Mouse (Mus musculus) left cerebral cortex, postnatal 36 days (tissue): Measurements from ENCODE around the gene Slc4a1. TPM values are rescaled to one million over a fixed set of nuclear protein-coding genes. Genes with fewer than 3 reads are reported as not detected.
"Not testable (repeated sequence)": the region's sequence is repeated elsewhere in the genome, so short reads cannot be mapped to it uniquely, and the experiment has no call there.

Experiments
- DNase-seq, 2 experiments: peaks; one replicate each; pipeline ENCODE4 v3.0.0; 2021 to 2022; ENCODE audit warnings: low spot score in 2 of 2, mixed read lengths in 1 of 2
- intact Hi-C: fragments of 180-260 bp; cut with DNase I; formaldehyde crosslinking; loops from one replicate; pipeline ENCODE4 v1.15.1; 2025
- total RNA-seq, 2 experiments: library from RNA; stranded (reverse); gene quantifications; 2 replicates each; pipeline ENCODE4 v1.2.3; 2021

Gene Slc4a1
- under 1 TPM; 0.39 to 0.50 TPM for total RNA-seq

DNA sequence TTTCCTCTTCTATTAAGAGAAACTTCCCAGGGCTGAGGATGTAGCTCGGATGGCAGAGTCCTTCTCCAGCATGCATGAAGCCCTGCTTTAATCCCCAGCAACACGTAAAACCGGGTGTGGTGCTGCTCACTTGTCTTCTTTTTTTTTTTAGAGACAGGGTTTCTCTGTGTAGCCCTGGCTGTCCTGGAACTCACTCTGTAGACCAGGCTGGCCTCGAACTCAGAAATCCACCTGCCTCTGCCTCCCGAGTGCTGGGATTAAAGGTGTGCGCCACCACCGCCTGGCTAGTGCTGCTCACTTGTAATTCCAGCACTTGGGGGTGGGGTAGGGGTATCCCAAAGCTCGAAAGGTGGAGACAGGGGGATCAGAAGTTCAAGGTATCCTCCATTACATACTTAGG is at the start of gene Slc4a1:
Gene Slc4a1, minus strand, starts transcription at position 101 of the 400 bp plus-strand sequence.
- intact Hi-C loops, DNase-seq: not testable (repeated sequence)

- DNase-seq = no peak
- intact Hi-C loops = no loop called here
Measured at GRCm38 (mm10) chr11:102415034-102415802, 49.2 kb upstream of the Slc4a1 start.

DNA sequence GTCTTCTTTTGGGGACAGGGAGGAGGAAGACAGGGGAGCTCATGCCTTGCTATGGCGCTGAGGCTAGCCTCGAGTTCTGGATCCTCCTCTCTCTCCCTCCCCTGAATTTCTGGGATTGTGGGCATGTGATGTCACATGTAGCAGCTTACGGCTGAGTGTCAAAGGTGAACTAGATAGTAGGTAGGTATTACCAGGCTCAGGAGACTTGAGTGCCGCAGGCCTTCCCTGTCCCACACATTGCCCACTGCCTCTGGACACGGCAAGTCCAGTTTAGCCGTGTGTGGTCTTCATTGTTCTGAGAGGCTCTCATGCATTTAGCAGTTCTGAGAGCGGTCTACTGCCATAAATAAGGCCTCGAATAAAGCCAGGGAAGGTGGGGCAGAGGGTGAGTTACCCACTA is 47.1 kb upstream of the Slc4a1 start:
- no peak for DNase-seq
- intact Hi-C loops = no loop called here

DNA sequence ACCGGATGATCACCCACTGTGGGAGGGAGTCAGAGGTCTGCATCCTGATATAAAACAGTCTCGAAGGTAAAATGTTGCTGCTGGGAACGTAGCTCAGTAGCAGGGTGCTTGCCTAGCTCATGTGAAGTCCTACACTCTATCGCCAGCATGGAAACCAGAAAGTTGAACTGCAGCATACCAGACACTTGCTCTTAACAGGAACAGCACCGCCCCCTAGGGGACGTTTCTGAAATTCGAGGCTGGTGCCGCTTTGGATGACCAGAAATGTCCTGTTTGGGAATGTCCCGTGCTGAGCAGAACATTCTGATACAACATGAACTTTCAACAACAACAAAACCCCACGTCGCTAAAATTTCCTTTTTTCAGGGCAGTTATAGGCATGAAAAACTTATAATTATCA is 45.7 kb upstream of the Slc4a1 start:
- intact Hi-C loops = no loop called here
- DNase-seq = peak; percentile 69 to 84

DNA sequence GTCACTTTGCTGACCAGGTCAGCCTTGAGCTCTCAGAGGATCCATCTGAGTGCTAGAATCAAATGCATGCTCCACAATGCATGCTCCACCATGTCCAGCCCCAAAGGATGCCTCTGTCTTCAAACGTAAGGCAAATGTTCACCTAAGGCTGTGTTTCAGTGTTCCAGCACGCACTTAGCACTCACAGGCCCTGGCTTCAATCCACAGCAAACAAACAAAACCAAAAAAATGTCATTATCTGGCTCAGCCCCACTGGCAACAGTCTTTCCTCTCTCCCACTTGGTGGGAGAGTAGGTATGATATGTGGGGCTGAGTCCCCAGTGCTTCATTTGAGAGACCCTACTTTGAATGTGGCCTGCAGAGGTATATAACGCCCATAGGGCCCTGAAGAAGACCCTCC is 45.1 kb upstream of the Slc4a1 start:
- no peak for DNase-seq
- intact Hi-C loops = no loop called here

DNA sequence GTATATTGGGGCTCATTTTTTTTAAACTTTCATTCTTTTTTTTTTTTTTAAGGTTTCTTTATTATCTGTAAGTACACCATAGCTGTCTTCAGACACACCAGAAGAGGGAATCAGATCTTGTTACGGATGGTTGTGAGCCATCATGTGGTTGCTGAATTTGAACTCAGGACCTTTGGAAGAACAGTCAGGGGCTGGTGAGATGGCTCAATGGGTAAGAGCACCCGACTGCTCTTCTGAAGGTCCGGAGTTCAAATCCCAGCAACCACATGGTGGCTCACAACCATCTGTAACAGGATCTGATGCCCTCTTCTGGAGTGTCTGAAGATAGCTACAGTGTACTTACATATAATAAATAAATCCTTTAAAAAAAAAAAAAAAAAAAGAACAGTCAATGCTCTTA is 44.3 kb upstream of the Slc4a1 start:
- intact Hi-C loops, DNase-seq: not testable (repeated sequence)

- no peak for DNase-seq
- intact Hi-C loops = loop anchor here (5.0 kb wide), 1 partner anchor 113 kb away; the partner anchor contains the start of gene Atxn7l3
Measured at GRCm38 (mm10) chr11:102409795-102410330, 43.9 kb upstream of the Slc4a1 start.

GRCm38 (mm10) chr11:102408888-102409794 is 43.1 kb upstream of the Slc4a1 start:
- intact Hi-C loops = loop anchor here (1.0 to 5.0 kb wide), 2 partner anchors 93 to 112 kb away; partner anchors contain the start of gene Atxn7l3
- no peak for DNase-seq

DNA sequence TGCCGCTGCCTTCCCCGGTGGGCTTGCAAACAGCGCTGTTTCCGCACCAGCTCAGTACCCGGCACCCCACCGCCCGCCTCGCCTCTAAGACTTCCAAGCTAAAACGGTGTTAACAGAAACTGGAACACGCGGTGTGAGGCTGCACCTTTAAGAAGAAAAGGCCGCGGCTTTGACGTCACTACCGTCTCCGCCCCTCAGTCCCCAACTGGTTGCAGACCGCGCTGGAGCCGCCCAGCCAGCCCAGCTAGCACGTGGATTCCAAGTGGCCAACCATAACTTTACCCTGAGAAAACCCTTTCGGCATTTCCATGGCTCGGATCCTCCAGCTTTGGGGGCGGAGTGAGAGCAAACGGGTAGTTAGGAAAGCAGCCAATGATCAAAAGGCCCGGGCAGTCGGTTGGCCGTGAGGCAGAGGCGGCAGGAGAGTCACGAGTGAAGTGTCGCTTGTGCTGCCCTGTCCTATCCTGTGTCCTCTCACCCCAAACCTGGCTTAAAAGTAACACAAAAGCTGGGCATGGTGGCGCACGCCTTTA is 42.4 kb upstream of the Slc4a1 start:
- intact Hi-C loops = loop anchor here (1.0 to 5.0 kb wide), 2 partner anchors 92 to 111 kb away; partner anchors contain the start of gene Atxn7l3

DNA sequence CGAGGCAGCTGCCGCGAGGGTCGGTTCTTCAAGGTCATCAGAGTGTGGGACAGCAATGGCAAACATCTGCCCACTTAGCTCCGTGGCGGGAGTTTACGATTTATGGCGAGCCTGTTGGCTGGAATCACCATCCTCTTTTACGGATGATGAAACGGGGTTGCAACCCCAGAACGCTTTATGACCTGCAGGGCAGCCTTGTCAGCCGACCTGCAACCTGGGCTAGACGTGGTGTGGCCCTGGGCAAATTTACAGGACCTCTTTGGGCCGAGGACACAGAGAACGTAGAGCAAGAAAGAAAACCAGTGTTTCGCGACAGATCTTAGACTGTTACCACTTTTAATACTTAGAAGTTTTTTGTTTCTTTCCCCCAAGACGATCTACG is 41.8 kb upstream of the Slc4a1 start, which contains the start of gene Slc25a39:
Gene Slc25a39, minus strand, starts transcription at position 113 of the 382 bp plus-strand sequence.
- intact Hi-C loops = loop anchor here (1.0 to 5.0 kb wide), 3 partner anchors 92 to 111 kb away; partner anchors contain the start of gene Atxn7l3
- DNase-seq = no peak

More for the DNA sequence above, 42.4 kb upstream of the Slc4a1 start:
- peak; percentile 96 to 97 for DNase-seq

- DNase-seq = peak; percentile 86 to 92
- intact Hi-C loops = loop anchor here (2.0 to 5.0 kb wide), 2 partner anchors 98 to 110 kb away; partner anchors contain the start of gene Atxn7l3
Measured at GRCm38 (mm10) chr11:102406900-102407833, 41.2 kb upstream of the Slc4a1 start.

- no peak for DNase-seq
- intact Hi-C loops = loop anchor here (2.0 to 5.0 kb wide), 2 partner anchors 98 to 109 kb away; partner anchors contain the start of gene Atxn7l3
Measured at GRCm38 (mm10) chr11:102406401-102406800, 40.4 kb upstream of the Slc4a1 start.

GRCm38 (mm10) chr11:102405544-102406285 is 39.7 kb upstream of the Slc4a1 start:
- no peak for DNase-seq
- intact Hi-C loops = loop anchor here (2.0 to 5.0 kb wide), 2 partner anchors 97 to 108 kb away; partner anchors contain the start of gene Atxn7l3

DNA sequence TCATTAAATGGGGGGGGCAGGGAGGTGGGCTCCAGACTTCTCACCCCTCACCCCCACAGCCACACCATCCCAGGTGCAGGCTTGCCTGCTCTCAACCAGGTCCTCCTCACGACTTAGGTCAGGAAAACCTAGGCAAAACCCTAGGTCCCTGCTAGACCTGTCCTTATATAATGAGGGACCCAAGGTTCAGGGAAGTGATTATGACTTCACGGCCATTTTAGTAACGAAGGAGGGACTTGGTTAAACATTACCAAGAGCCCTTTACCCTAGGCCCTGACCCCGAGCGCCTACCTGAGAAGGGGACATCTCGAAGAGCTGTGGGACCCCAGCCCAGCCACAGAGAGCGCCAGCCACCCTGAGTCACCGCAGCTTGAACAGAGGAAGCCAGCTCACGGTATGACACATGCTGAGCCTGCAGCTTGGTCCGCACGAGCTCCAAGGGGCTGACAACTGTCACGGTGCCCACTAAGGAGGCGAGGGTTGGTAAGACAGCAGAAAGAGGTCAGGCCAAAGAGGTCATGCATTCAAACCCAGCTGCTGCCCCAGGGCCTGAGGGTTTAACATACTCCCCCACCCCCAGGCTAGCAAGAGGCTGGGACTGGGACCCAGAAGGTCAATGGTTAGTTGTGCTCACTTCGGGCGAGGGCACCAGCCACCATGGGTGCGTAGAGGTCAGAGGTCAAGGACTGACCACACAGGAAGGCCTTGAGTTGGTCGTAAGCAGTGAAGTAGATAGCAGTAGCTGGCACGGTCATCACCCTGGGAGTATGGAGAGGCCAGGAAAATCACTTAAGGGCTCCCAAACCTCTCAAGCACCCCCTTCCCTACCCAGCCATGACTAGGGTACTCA is 38.4 kb upstream of the Slc4a1 start:
- intact Hi-C loops = loop anchor here (5.0 kb wide), 1 partner anchor 107 kb away; the partner anchor contains the start of gene Atxn7l3
- DNase-seq = no peak

DNA sequence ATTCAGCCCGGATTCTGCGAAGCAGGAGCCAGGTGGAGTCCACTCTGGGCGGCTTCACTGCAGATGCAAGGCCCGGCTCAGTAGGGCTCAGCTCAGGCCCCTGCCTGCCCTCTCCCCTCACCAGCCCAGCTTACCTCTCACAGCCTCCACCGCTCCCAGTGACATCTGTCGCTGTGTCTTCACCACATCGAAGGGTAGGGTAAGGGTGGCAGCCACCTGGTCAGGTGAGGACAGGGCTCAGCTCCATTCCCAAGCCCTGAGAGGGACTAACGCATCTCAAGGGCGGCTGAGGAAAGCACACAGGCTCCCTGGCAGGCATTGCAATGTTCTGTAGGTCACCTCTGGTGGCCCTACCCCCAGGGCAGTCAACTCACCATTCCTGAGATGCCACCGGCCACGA is 37.7 kb upstream of the Slc4a1 start:
- intact Hi-C loops = no loop called here
- DNase-seq = no peak

DNA sequence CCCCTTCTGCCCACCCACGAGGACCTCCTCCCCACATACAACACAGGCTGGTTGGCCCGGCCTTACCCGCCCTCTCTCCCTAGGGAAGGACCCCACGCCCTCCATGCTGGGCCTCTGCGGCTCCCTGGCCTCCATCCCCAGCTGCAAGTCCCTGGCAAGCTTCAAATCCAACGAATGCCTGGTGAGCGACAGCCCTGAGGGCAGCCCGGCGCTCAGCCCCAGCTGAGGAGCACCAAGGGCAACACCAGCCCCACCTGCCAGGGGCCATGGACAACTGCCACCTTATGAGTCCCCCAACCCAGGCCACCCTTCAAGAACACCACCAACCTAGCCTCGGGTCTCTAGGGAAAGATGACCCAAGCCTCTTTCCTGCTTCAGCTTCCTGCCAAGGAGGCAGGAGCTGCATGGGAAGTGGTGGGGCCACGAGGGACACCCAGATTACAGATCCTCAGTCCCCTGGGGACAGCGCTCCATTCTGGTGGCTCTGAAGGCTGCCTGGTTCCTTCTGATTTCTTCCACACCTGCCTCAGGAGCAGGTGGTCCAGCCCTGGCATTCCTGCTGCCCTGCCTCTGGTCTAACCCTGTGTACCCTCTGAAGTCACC is 36.0 kb upstream of the Slc4a1 start:
- DNase-seq = peak in 1 of 2 experiments; percentile 8
- intact Hi-C loops = no loop called here
